Mouse (Mus musculus): ENCODE measurements around the gene Ccin. TPM values are rescaled to one million over a fixed set of nuclear protein-coding genes. Genes with fewer than 3 reads are reported as not detected.

Gene Ccin
- polyA plus RNA-seq, 1 experiment from 2014 or later, result 1.2 TPM

DNA sequence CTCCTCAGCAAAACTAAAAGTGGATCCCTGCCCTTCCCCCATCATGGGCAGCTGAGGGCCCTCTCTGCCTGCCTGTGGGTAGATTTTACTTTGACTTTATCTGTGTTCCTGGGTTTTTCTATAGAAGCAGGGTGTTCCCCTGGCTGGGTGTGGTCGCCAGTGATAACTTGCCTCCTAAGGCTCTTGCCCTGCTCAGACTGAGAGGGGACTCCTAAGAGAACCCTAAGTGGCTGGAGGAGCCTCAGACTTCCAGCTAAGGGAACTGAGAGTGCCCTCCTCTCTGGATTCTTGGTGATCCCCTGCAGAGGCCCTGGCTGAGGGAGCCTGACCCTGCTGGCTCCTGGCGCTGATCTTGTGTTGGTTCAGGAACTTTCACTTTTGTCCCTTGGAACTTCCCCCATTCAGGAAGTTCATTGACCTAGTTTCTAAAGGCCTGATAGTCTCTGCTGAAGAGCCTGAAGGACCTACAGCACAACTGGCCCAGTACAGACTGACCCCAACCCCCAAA lies 18.9 kb upstream of the Ccin start:
- DNase-seq (ENCODE audit: low read depth, low spot score) (no peak), ATAC-seq (no peak)
- POLR2A ChIA-PET, result no interaction called here
- CTCF ChIA-PET, result interaction anchor here (0.6 kb wide), 1 partner anchor 12 kb away, joined by 3 read pairs; no protein-coding TSS in a partner anchor
- H3K27me3 ChIP-seq, result no peaks in the 10 kb centered on the region
- in situ Hi-C loops (cut with MboI; ENCODE audit: low pct_unique_long_range_greater_than_20kb), result no loop called here
- no peak for TF ChIP-seq CTCF (IDR thresholded peaks at IDR 0.05)

DNA sequence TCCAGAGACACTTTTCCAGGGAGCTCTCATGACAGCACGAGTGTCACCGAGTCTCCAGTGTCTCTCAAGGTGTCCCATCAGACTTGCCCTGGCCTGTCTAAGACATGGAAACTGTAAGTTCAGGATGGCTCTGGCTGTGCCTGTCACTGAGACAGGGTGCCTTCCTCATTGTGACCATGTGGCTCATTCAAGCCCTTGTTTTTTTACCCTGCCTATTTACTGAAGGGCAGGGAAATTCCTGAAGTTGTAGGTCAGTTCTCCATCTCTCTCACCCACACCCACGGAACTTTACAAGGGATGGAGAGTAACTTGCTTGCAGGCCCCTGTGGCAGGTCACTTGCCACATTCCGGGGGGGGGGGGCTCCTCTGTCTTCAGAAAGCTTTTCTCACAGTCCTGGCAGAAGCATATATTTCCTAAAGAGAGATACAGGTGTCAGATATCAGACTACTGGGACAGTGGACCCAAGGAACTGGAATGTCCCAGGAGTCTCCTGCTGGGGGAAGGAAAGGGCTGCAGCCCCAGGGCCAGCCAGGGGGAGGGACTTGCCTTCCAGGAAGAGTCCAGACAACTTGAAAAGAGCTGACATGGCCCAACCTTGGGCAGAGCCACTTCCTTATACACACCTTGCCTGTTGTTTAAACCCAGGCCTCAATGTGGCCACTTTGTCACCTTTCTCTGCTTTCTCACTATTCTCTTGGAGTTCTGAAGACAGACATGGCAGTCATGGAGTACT lies 18.2 kb upstream of the Ccin start:
- in situ Hi-C loops (cut with MboI; ENCODE audit: low pct_unique_long_range_greater_than_20kb), result no loop called here
- no peak for DNase-seq (ENCODE audit: low read depth, low spot score)
- POLR2A ChIA-PET, result no interaction called here
- TF ChIP-seq CTCF (IDR thresholded peaks at IDR 0.05), result no peak
- CTCF ChIA-PET, result no interaction called here
- ATAC-seq, result no peak
- H3K27me3 ChIP-seq, result no peaks in the 10 kb centered on the region

DNA sequence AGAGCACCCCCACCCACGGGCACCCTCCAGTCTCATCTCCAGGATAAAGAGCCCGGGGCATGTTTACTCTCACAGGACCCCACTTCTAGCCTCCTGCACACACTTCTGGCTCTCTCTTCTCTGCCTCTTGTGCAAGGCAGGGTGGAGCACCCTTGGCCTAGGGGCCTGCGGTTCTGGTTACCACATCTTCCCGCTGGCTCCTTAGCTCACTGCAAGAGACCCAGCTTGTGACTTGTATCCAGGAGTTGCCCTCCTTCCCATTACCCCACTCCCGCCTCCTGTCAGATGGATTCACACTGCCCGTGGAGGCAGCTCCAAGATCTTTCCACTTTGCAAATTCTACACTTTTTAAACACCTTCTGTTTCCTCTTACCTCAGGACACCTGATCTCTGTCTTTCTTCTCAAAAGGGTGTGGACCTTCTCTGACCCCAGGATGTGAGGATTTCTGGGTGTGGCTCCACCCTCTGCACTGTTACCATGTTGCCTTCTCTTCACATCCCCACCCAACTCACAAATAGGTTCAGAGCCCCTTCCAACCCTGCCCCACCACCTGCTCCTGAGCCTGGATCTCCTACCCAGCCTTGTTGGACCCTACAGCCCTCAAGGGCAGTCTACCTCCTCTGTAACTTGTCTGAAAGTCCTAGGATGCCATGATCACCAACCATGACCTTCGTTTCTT lies 17.3 kb upstream of the Ccin start:
- ATAC-seq, result no peak
- TF ChIP-seq CTCF (IDR thresholded peaks at IDR 0.05), result no peak
- ChIA-PET CTCF (interaction anchor here (1.3 kb wide), 1 partner anchor 16 kb away, joined by 3 read pairs; no protein-coding TSS in a partner anchor), POLR2A (no interaction called here)
- DNase-seq (ENCODE audit: low read depth, low spot score), result no peak
- in situ Hi-C loops (cut with MboI; ENCODE audit: low pct_unique_long_range_greater_than_20kb), result no loop called here
- H3K27me3 ChIP-seq, result no peaks in the 10 kb centered on the region

DNA sequence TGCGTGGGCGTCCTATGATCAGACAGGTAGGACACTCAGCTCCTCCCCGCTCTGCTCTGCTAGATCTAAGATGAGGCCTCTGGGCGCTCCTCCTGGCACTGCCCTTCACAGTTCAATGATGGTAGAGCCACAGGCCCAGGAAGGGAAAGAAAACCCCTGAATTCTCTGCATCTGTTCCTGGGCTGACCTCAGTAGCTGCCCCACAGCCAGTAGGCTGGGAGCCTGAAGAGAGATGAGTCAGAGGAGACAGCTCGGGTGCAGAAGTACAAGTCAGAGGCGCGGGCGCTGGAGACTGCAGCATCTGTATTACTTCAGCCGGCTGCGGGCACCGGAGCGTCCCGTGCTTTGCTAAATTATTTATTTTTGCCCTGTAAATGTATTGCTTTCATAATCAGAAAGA lies 14.6 kb upstream of the Ccin start:
- POLR2A ChIA-PET, result interaction anchor here (2.0 kb wide), 1 partner anchor 12 kb away, joined by 5 read pairs; no protein-coding TSS in a partner anchor
- in situ Hi-C loops (cut with MboI; ENCODE audit: low pct_unique_long_range_greater_than_20kb), result no loop called here
- peak; percentile 98 for DNase-seq (ENCODE audit: low read depth, low spot score)
- no peak for TF ChIP-seq CTCF (IDR thresholded peaks at IDR 0.05)
- CTCF ChIA-PET, result interaction anchor here (1.3 to 2.2 kb wide), 2 partner anchors 10 to 43 kb away, joined by 6 to 7 read pairs; no protein-coding TSS in a partner anchor
- ATAC-seq, result peak; percentile 70
- H3K27me3 ChIP-seq, result no peaks in the 10 kb centered on the region

DNA sequence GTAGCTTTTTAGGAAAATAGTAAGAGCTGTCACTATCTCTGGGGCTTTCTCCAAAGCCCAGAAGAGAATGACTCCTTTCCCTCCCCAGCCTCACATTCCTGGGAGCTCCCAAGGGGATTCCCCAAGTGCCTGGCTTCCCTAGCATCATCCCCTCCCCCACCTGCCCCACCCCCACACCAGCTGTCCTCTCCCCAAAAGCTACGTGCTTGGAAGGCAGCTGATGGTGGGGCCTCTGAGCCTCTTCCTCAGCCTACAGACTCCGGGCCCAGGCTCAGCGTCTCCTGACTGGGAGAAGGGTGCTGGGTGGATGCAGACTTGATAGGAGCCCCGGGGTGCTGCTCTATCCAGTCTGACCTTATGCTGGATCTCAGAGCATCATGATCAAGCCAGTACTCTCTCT lies 13.9 kb upstream of the Ccin start:
- TF ChIP-seq CTCF (IDR thresholded peaks at IDR 0.05), result no peak
- ATAC-seq, result no peak
- no peaks in the 10 kb centered on the region for H3K27me3 ChIP-seq
- POLR2A ChIA-PET, result interaction anchor here (2.0 kb wide), 1 partner anchor 12 kb away, joined by 5 read pairs; no protein-coding TSS in a partner anchor
- CTCF ChIA-PET, result interaction anchor here (2.2 kb wide), 1 partner anchor 44 kb away, joined by 6 read pairs; no protein-coding TSS in a partner anchor
- in situ Hi-C loops (cut with MboI; ENCODE audit: low pct_unique_long_range_greater_than_20kb), result no loop called here
- no peak for DNase-seq (ENCODE audit: low read depth, low spot score)

- in situ Hi-C loops (cut with MboI; ENCODE audit: low pct_unique_long_range_greater_than_20kb), result no loop called here
- TF ChIP-seq CTCF (IDR thresholded peaks at IDR 0.05), result no peak
- ChIA-PET POLR2A (no interaction called here), CTCF (interaction anchor here (2.2 kb wide), 1 partner anchor 45 kb away, joined by 6 read pairs; no protein-coding TSS in a partner anchor)
- DNase-seq (ENCODE audit: low read depth, low spot score), result no peak
- ATAC-seq, result no peak
- H3K27me3 ChIP-seq, result no peaks in the 10 kb centered on the region
Measured at GRCm38 (mm10) chr4:43970393-43971330, 12.6 kb upstream of the Ccin start.

DNA sequence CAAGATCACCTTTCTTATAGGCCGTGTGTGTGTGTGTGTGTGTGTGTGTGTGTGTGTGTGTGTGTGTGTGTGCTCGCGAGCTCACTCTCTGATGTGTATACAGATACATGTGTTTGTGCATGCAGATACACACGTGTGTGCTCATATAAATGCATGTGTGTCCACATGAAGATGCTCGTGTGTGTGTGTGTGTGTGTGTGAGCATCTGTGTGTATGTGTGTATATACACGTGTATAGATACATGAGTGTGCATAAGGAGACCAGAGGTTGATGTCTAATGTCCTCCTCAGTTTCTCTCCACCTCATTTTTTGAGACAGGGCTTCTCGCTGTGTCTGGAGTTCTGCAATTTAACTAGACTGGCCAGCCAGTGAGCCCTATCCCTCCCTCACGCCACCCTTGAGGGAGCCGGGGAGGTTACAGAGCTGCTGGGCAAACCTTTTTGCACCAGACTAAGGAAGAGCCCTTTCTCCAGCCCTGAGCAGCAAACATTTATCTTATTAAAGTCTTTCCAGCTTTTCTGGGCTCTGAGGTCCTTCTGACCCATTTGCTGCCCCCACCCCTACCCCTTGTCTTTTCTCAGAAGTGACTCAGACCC lies 11.6 kb upstream of the Ccin start:
- in situ Hi-C loops (cut with MboI; ENCODE audit: low pct_unique_long_range_greater_than_20kb), result no loop called here
- no peaks in the 10 kb centered on the region for H3K27me3 ChIP-seq
- POLR2A ChIA-PET, result no interaction called here
- ATAC-seq (no peak), DNase-seq (ENCODE audit: low read depth, low spot score) (no peak)
- TF ChIP-seq CTCF (IDR thresholded peaks at IDR 0.05), result no peak
- CTCF ChIA-PET, result interaction anchor here (2.1 kb wide), 1 partner anchor 45 kb away, joined by 8 read pairs; no protein-coding TSS in a partner anchor

DNA sequence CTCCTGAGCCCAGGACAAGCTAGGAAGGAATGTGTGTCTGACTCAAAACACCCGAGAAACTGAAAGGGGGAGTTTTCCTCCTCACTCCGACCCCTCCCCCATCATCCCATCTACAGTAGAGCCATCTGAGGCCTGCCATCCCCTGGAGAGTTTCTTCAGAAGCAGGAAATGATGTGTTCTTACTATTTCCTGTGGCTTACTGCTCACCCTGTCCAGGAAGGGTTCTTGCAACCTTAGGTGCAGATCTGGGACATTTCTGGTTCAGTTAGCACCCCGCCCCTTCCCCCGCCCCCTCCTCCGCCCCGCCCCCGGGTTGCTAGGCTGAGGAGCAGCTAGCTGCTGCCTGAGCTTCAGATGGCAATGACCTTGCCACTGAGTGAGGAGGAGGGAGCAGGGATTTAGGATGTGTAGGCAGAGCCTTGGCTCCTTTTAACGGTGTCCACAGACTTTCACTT lies 11.1 kb upstream of the Ccin start:
- ChIA-PET CTCF (interaction anchor here (2.1 kb wide), 1 partner anchor 46 kb away, joined by 8 read pairs; no protein-coding TSS in a partner anchor), POLR2A (no interaction called here)
- peak; percentile 75 for ATAC-seq
- peak; percentile 93 for DNase-seq (ENCODE audit: low read depth, low spot score)
- TF ChIP-seq CTCF (IDR thresholded peaks at IDR 0.05), result no peak
- in situ Hi-C loops (cut with MboI; ENCODE audit: low pct_unique_long_range_greater_than_20kb), result no loop called here
- H3K27me3 ChIP-seq, result no peaks in the 10 kb centered on the region

- CTCF ChIA-PET, result interaction anchor here (2.1 kb wide), 1 partner anchor 47 kb away, joined by 8 read pairs; no protein-coding TSS in a partner anchor
- in situ Hi-C loops (cut with MboI; ENCODE audit: low pct_unique_long_range_greater_than_20kb), result no loop called here
- H3K27me3 ChIP-seq, result no peaks in the 10 kb centered on the region
- POLR2A ChIA-PET, result interaction anchor here (2.5 kb wide), 1 partner anchor 16 kb away, joined by 6 read pairs; the partner anchor contains the start of gene Glipr2
- DNase-seq (ENCODE audit: low read depth, low spot score) (no peak), ATAC-seq (no peak)
- TF ChIP-seq CTCF (IDR thresholded peaks at IDR 0.05), result no peak
Measured at GRCm38 (mm10) chr4:43973526-43973981, 9.7 kb upstream of the Ccin start.

All from Patski (cell line).